Mouse (Mus musculus) C3H10T1/2 (cell line): ENCODE measurements around the gene Scfd1. TPM values are rescaled to one million over a fixed set of nuclear protein-coding genes. Genes with fewer than 3 reads are reported as not detected.

ENCODE experiments used
- polyA plus RNA-seq, 2 experiments: library from polyadenylated mRNA; unstranded; fragments of >200 nt; fragmentation: generic; extraction: Trizol; gene quantifications; one replicate each; pipeline ENCODE4 v1.2.1; 2012; ENCODE audit warnings: missing spikeins in 2 of 2

The Scfd1 gene
- polyA plus RNA-seq: 10 to 100 TPM in 1 of 2 experiments, under 1 TPM in 1; 0.51 to 11.1 TPM

DNA sequence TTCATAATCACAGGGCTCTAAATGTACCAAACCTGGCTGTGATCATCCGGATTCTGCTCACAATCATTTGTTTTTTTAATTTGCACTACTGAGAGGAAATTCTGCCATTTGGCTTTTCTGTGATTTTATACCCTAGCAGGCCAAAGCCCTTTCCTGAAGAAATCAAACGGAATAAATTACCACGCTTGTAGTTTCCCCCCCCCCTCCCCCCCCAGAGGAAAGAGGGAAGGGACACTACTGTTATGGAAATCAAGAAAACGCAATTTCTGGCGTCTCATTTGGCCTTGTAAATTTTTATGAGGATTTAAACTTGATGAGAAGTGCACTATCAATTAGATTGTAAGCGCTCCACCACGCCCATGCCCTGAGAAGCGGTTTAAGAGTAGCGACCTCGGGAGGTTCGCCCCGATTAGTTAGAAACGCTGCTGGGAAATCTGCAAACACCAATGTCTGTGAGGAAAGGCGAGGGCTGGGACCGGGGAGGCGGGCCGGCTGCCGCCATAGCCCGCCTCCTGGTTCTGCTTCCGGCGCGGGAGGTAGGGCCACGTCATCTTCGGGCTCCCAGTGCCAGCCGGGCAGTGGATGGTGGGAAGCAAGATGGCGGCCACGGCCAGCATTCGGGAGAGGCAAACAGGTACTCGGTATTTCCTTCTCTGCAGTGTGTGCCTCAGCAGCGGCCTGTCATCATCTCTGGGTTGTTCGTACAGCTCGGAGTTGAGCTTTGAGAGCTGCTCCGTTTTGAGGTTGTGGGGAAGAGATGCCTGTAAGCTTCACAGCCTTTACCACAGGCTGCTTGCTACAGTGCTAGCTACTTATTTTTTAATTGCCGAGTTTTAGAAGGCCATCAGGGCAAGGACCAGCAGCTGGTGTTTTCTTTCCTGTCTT, at the start of gene Scfd1:
TSS of gene Scfd1 (plus strand) at position 508 of the 885 bp plus-strand sequence.

DNA sequence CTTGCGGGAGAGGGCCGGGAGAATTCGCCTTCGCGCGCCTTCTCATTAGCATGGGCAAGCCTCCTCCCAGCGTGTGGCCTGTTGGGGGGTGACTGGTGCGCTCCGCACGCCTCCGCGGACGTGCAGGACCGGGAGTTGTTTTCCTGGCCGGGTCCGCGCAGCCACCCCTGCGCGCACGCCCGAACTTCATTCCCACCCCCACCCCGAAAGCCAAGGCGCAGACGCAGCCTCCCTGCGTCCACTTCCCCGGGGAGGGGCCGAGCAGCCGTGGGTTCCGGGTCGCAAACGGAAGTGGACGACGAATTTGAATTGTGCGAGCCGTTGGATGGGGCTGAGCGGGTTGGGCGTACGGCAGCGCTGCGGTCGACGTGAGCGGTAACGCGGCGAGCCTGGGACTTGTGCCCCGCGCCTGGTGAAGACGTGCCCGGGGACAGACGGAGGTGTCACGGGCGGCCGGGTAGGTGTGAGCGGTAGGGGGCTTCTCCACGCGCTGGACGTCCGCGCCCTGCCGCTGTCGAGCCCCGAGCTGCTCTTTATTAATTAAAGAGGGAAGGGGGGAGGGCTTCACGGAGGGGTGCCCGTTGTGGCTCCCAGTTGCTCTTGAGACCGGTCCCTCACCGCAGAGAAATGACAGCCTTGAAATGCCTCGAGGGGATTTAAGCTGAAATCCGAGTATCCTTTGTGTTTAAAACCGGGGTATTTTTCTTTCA, 29.2 kb upstream of the Scfd1 start, which contains the start of gene G2e3:
TSS of gene G2e3 (plus strand) at position 74 of the 710 bp plus-strand sequence.

Other genes starting within 250 kb of the Scfd1 start
- gene G2e3, start 29.4 kb upstream of the Scfd1 start, polyA plus RNA-seq: 1 to 10 TPM in 1 of 2 experiments, under 1 TPM in 1; 0.18 to 1.7 TPM
- under 1 TPM in 1 of 2 experiments, not detected in 1; 0.01 TPM for gene Coch, start 215.8 kb downstream of the Scfd1 start, polyA plus RNA-seq